Mouse (Mus musculus): ENCODE data around the gene Amz2. TPM values are rescaled to one million over a fixed set of nuclear protein-coding genes. Genes with fewer than 3 reads are reported as not detected.
A peak's percentile ranks its signal among the peaks of the same experiment; 100 is the strongest.

The Amz2 gene
- polyA plus RNA-seq, 1 experiment, result 75.3 TPM

- H3K4me1 ChIP-seq (replicated peaks; ENCODE audit: control insufficient read depth, insufficient read depth, low read length), result peaks cover 34% of the 10 kb centered on the region
- DNase-seq, result no peak
- no peak overlapping the region for H3K4me3 ChIP-seq (ENCODE audit: control insufficient read depth, insufficient read depth, low read length)
- 51% methylated on average over 24 of the region's 24 CpGs for WGBS
- no peaks in the 10 kb centered on the region for H3K36me3 ChIP-seq (ENCODE audit: control insufficient read depth, insufficient read depth, low read length)
- TF ChIP-seq POLR2A (IDR thresholded peaks at IDR 0.05; ENCODE audit: control insufficient read depth, extremely low read depth, insufficient read depth, low read length, poor library complexity) (no peak), CTCF (IDR thresholded peaks at IDR 0.05; ENCODE audit: borderline replicate concordance, control insufficient read depth, extremely low read depth, insufficient read depth, low read length, poor library complexity) (no peak)
- H3K27ac ChIP-seq (ENCODE audit: control insufficient read depth, insufficient read depth, low read length), result no peak overlapping the region
- H3K27me3 ChIP-seq (ENCODE audit: control insufficient read depth, insufficient read depth, low read length), result no peaks in the 10 kb centered on the region
Observed at GRCm38 (mm10) chr11:109494890-109495770, 69.4 kb downstream of the Amz2 start.

DNA sequence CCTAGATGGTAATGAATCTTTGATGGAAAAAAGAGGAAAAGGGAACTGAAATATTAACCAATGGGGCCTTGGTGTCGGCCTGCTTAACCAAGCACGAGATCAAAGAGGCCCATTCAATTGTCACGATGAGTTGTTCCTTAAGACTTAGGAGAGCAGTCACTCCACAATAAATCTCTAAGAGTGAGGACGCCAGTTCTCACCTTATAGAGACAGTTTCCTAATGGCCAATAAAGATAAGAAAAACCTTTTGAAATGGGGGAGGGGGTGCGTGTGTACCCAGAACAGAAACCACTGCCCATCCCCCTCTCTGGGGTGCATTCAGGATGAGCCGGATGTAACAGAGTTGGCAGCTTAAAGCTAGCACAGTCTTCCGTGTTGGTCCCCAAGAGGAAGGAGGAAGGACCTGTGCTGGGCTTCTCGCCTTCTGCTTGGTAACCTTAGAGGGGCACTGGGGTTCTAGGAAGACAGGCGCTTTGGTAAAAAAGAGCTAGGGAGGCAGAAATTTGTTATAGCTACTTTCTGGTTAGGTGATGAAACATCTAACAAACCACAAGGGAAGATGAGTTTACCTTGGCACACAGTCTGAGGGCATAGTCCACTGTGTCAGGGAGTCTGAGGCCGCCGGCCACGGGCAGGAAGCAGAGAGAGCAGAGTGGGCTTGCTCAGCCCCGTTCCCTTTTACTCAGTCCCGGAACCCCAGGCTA is 70.2 kb downstream of the Amz2 start:
- DNase-seq, result peak; percentile 56
- 7% methylated on average over 14 of the region's 14 CpGs for WGBS
- H3K27ac ChIP-seq (ENCODE audit: control insufficient read depth, insufficient read depth, low read length), result no peak overlapping the region
- no peaks in the 10 kb centered on the region for H3K27me3 ChIP-seq (ENCODE audit: control insufficient read depth, insufficient read depth, low read length)
- H3K4me1 ChIP-seq (replicated peaks; ENCODE audit: control insufficient read depth, insufficient read depth, low read length), result peaks cover 34% of the 10 kb centered on the region
- TF ChIP-seq CTCF (IDR thresholded peaks at IDR 0.05; ENCODE audit: borderline replicate concordance, control insufficient read depth, extremely low read depth, insufficient read depth, low read length, poor library complexity), result no peak
- TF ChIP-seq POLR2A (IDR thresholded peaks at IDR 0.05; ENCODE audit: control insufficient read depth, extremely low read depth, insufficient read depth, low read length, poor library complexity), result no peak
- H3K36me3 ChIP-seq (ENCODE audit: control insufficient read depth, insufficient read depth, low read length), result no peaks in the 10 kb centered on the region
- peak overlapping the region; percentile 0; the same call in 1 of the 2 replicates for H3K4me3 ChIP-seq (ENCODE audit: control insufficient read depth, insufficient read depth, low read length)

DNA sequence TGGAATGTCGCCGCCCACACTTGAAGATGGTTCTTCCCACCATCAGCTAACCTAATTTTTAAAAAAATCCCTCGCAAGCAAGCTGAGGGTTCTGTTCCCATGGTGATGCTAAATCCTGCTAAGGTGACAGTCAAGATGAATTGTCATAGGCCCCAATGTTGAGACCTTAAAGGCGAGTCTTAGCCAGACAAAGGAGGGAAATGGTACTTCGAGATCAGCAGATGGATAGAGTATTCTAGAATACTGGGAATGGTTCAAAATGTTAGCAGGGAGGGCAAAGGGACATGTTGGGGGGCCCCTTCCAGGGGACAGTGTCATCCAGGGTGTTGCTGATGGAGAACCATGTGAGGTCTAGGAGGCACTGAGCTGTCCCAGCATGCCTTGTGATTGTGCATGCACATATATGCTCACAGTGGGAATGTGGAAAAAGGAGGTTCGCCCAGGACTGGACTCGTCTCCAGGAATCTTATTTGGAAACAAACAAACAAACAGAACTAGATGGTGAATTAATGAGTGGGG is 70.8 kb downstream of the Amz2 start:
- Histone ChIP-seq H3K4me1 (replicated peaks; ENCODE audit: control insufficient read depth, insufficient read depth, low read length) (peaks cover 34% of the 10 kb centered on the region), H3K27ac (ENCODE audit: control insufficient read depth, insufficient read depth, low read length) (no peak overlapping the region), H3K36me3 (ENCODE audit: control insufficient read depth, insufficient read depth, low read length) (no peaks in the 10 kb centered on the region), H3K4me3 (ENCODE audit: control insufficient read depth, insufficient read depth, low read length) (peak overlapping the region; percentile 0; the same call in 1 of the 2 replicates), H3K27me3 (ENCODE audit: control insufficient read depth, insufficient read depth, low read length) (no peaks in the 10 kb centered on the region)
- TF ChIP-seq POLR2A (IDR thresholded peaks at IDR 0.05; ENCODE audit: control insufficient read depth, extremely low read depth, insufficient read depth, low read length, poor library complexity) (no peak), CTCF (IDR thresholded peaks at IDR 0.05; ENCODE audit: borderline replicate concordance, control insufficient read depth, extremely low read depth, insufficient read depth, low read length, poor library complexity) (no peak)
- 32% methylated on average over 7 of the region's 7 CpGs for WGBS
- no peak for DNase-seq

DNA sequence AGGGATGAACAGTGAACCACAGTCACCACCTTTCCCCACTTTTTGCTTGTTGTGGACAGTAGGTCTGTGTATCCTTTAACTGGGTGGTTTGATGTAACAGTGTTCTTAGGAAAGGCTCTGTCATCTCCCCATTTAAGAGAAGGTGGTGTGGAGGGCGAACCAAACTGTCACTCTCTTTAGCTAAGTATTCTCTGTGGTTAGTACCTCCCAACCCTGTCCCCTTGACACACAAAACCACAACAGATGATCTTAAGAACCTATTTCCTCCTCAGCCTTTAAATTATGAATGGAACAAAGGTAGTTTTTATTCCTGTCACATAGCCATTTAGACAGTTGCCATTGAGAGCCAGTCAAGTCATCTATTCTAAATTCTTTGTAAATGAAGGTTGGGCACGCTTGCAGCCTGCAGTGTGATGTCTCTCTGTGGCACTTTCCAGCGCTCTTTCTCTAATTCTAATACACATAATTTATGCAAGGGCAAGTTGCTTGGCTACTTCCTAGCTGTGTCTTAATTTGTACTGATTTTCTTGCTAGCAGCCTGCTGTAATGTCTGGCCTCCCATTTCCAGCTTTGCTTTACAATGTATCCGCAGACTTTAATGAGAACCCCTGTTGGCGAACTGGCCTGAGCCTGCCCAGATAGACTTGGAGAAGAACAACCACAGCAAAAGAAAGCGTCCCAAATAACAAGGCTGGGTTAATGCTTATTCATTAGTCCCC is 71.4 kb downstream of the Amz2 start:
- H3K4me1 ChIP-seq (replicated peaks; ENCODE audit: control insufficient read depth, insufficient read depth, low read length), result peaks cover 32% of the 10 kb centered on the region
- 29% methylated on average over 6 of the region's 6 CpGs for WGBS
- TF ChIP-seq POLR2A (IDR thresholded peaks at IDR 0.05; ENCODE audit: control insufficient read depth, extremely low read depth, insufficient read depth, low read length, poor library complexity), result no peak
- no peak for TF ChIP-seq CTCF (IDR thresholded peaks at IDR 0.05; ENCODE audit: borderline replicate concordance, control insufficient read depth, extremely low read depth, insufficient read depth, low read length, poor library complexity)

DNA sequence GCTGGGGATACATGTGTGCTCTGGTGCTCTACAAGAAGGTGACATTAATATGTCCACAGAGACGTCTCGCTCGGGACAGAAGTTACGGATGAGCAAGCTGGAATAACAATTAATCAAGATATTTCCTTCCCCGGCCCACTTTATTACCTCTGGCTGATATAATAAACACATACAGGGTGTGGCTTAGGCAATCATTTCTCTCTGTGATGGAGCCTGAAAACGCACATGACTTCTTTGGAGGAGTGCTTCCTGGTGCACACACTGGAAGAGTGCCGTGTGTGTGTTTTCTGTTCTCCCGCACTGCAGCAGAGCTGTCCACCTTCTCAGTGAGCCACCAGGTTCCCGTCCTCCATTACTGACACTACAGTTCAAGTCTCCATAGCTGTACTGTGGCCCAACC is 72.2 kb downstream of the Amz2 start:
- DNase-seq, result no peak
- Histone ChIP-seq H3K4me1 (replicated peaks; ENCODE audit: control insufficient read depth, insufficient read depth, low read length) (peaks cover 32% of the 10 kb centered on the region), H3K27ac (ENCODE audit: control insufficient read depth, insufficient read depth, low read length) (no peak overlapping the region), H3K27me3 (ENCODE audit: control insufficient read depth, insufficient read depth, low read length) (no peaks in the 10 kb centered on the region), H3K36me3 (ENCODE audit: control insufficient read depth, insufficient read depth, low read length) (no peaks in the 10 kb centered on the region), H3K4me3 (ENCODE audit: control insufficient read depth, insufficient read depth, low read length) (no peak overlapping the region)
- 58% methylated on average over 9 of the region's 9 CpGs for WGBS
- TF ChIP-seq CTCF (IDR thresholded peaks at IDR 0.05; ENCODE audit: borderline replicate concordance, control insufficient read depth, extremely low read depth, insufficient read depth, low read length, poor library complexity) (no peak), POLR2A (IDR thresholded peaks at IDR 0.05; ENCODE audit: control insufficient read depth, extremely low read depth, insufficient read depth, low read length, poor library complexity) (no peak)

More for the DNA sequence above, 71.4 kb downstream of the Amz2 start:
- no peak overlapping the region for H3K4me3 ChIP-seq (ENCODE audit: control insufficient read depth, insufficient read depth, low read length)
- no peak overlapping the region for H3K27ac ChIP-seq (ENCODE audit: control insufficient read depth, insufficient read depth, low read length)
- no peaks in the 10 kb centered on the region for H3K36me3 ChIP-seq (ENCODE audit: control insufficient read depth, insufficient read depth, low read length)
- DNase-seq, result no peak
- no peaks in the 10 kb centered on the region for H3K27me3 ChIP-seq (ENCODE audit: control insufficient read depth, insufficient read depth, low read length)

DNA sequence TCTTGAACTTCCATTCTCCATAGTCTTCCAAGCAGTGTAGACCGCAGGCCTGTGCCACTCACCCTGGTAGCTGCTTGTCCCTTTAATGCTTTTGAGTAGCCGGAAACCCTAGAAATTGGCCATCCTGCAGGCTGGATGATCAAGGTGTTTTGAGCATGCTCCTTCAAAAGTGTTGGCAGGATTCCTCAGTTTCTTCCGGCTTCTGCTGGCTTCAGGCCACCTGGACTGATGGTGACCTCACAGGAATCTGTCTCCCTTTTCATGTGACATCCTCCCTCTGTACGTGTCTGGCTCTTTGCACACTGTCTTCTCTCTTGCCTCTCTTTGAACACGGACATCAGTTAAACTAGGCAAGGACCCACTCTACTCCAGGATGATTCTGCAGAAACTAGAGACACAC is 74.5 kb downstream of the Amz2 start:
- Histone ChIP-seq H3K27ac (ENCODE audit: control insufficient read depth, insufficient read depth, low read length) (no peak overlapping the region), H3K36me3 (ENCODE audit: control insufficient read depth, insufficient read depth, low read length) (no peaks in the 10 kb centered on the region), H3K4me1 (replicated peaks; ENCODE audit: control insufficient read depth, insufficient read depth, low read length) (peaks cover 25% of the 10 kb centered on the region), H3K27me3 (ENCODE audit: control insufficient read depth, insufficient read depth, low read length) (no peaks in the 10 kb centered on the region), H3K4me3 (ENCODE audit: control insufficient read depth, insufficient read depth, low read length) (no peak overlapping the region)
- no peak for TF ChIP-seq CTCF (IDR thresholded peaks at IDR 0.05; ENCODE audit: borderline replicate concordance, control insufficient read depth, extremely low read depth, insufficient read depth, low read length, poor library complexity)
- TF ChIP-seq POLR2A (IDR thresholded peaks at IDR 0.05; ENCODE audit: control insufficient read depth, extremely low read depth, insufficient read depth, low read length, poor library complexity), result no peak
- 86% methylated on average over 5 of the region's 5 CpGs for WGBS
- DNase-seq, result no peak

Other genes with a start within 250 kb of the Amz2 start
- gene Rgs9, start 127.8 kb upstream of the Amz2 start, polyA plus RNA-seq (2012; rRNA removed), result 0.61 and 1.2 TPM in 2 replicates
- gene Gna13, start 63.1 kb upstream of the Amz2 start, polyA plus RNA-seq (2012; rRNA removed), result 49.6 and 56.1 TPM in 2 replicates
- not detected in 2 replicates for gene 9930022D16Rik, start 12.0 kb upstream of the Amz2 start, polyA plus RNA-seq (2012; rRNA removed)
- gene Arsg, start 47.4 kb downstream of the Amz2 start, polyA plus RNA-seq (2012; rRNA removed), result 3.9 and 4.0 TPM in 2 replicates
- gene Slc16a6, start 47.7 kb downstream of the Amz2 start, polyA plus RNA-seq (2012; rRNA removed), result 9.0 and 11.2 TPM in 2 replicates
- 4.7 and 7.0 TPM in 2 replicates for gene Wipi1, start 186.0 kb downstream of the Amz2 start, polyA plus RNA-seq (2012; rRNA removed)
- 145 and 150 TPM in 2 replicates for gene Prkar1a, start 223.5 kb downstream of the Amz2 start, polyA plus RNA-seq (2012; rRNA removed)

All from thymus, adult 2 months (tissue).